Mouse (Mus musculus) brain, embryonic 14.5 days (tissue): ENCODE results near the gene Akr1c13.

Source experiments
- CTCF ChIP-seq: fragments of 200-500 bp; IDR thresholded peaks from 2 replicates; pipeline ENCODE4 v1.5.1; 2012; ENCODE audit warnings: inconsistent platforms, mild to moderate bottlenecking, moderate library complexity, borderline replicate concordance; ENCODE audit not compliant: insufficient read depth, insufficient read length; ENCODE audit errors: extremely low read depth
- POLR2A ChIP-seq: fragments of 200-500 bp; IDR thresholded peaks from 2 replicates; pipeline ENCODE4 v1.6.1; 2012; ENCODE audit warnings: mild to moderate bottlenecking, inconsistent platforms, borderline replicate concordance; ENCODE audit not compliant: poor library complexity, insufficient read depth, insufficient read length, severe bottlenecking; ENCODE audit errors: extremely low read depth

- no peak for TF ChIP-seq POLR2A
- TF ChIP-seq CTCF: no peak
These were observed 18.0 kb upstream of the Akr1c13 start for GRCm38 (mm10) chr13:4172978-4173377.
